Mouse (Mus musculus): Measurements from ENCODE around the gene Tbc1d8. TPM values are rescaled to one million over a fixed set of nuclear protein-coding genes. Genes with fewer than 3 reads are reported as not detected.

Tbc1d8 gene
- polyA plus RNA-seq, 1 experiment: 5.8 TPM

- Histone ChIP-seq H3ac (ENCODE audit: control insufficient read depth, insufficient read length) (no peak overlapping the region), H3K36me3 (ENCODE audit: control insufficient read depth, insufficient read depth) (no peaks in the 10 kb centered on the region), H3K4me2 (ENCODE audit: low read depth) (peak overlapping the region; percentile 7), H3K4me3 (no peak overlapping the region), H3K79me2 (ENCODE audit: control insufficient read depth, insufficient read depth) (no peaks in the 10 kb centered on the region), H3K27me3 (ENCODE audit: control insufficient read depth, insufficient read depth, insufficient read length) (no peaks in the 10 kb centered on the region)
- TF ChIP-seq E2F4 (IDR thresholded peaks at IDR 0.05; ENCODE audit: insufficient read depth) (no peak), TCF3 (IDR thresholded peaks at IDR 0.05; ENCODE audit: insufficient read length, low read depth) (no peak), MAX (IDR thresholded peaks at IDR 0.05; ENCODE audit: low read depth) (no peak), USF1 (IDR thresholded peaks at IDR 0.05; ENCODE audit: low read depth) (no peak), TCF12 (IDR thresholded peaks at IDR 0.05; ENCODE audit: insufficient read depth, poor library complexity, severe bottlenecking) (no peak), POLR2A (IDR thresholded peaks at IDR 0.05; ENCODE audit: insufficient read length, low read depth) (no peak)
Measured at GRCm38 (mm10) chr1:39349427-39349826, 129.1 kb downstream of the Tbc1d8 start.

GRCm38 (mm10) chr1:39349001-39349400 lies 129.6 kb downstream of the Tbc1d8 start:
- Histone ChIP-seq H3K4me3 (no peak overlapping the region), H3K36me3 (ENCODE audit: control insufficient read depth, insufficient read depth) (no peaks in the 10 kb centered on the region), H3K79me2 (ENCODE audit: control insufficient read depth, insufficient read depth) (no peaks in the 10 kb centered on the region), H3K4me2 (ENCODE audit: low read depth) (peak overlapping the region; percentile 7), H3K27me3 (ENCODE audit: control insufficient read depth, insufficient read depth, insufficient read length) (no peaks in the 10 kb centered on the region), H3ac (ENCODE audit: control insufficient read depth, insufficient read length) (no peak overlapping the region)
- TF ChIP-seq POLR2A (IDR thresholded peaks at IDR 0.05; ENCODE audit: insufficient read length, low read depth) (no peak), MYOD1 (IDR thresholded peaks at IDR 0.05; ENCODE audit: control insufficient read depth in 1 of 3, insufficient read length in 2 of 3, low read depth in 2 of 3) (no peak), CEBPB (IDR thresholded peaks at IDR 0.05; ENCODE audit: insufficient read depth, poor library complexity, severe bottlenecking) (no peak), TCF12 (IDR thresholded peaks at IDR 0.05; ENCODE audit: insufficient read depth, poor library complexity, severe bottlenecking) (no peak), POLR2AphosphoS2 (IDR thresholded peaks at IDR 0.05; ENCODE audit: insufficient read length, low read depth) (no peak), MAX (IDR thresholded peaks at IDR 0.05; ENCODE audit: low read depth) (no peak), TCF3 (IDR thresholded peaks at IDR 0.05; ENCODE audit: insufficient read length, low read depth) (no peak), SRF (IDR thresholded peaks at IDR 0.05; ENCODE audit: control insufficient read depth, insufficient read length, low read depth) (no peak), MYOG (IDR thresholded peaks at IDR 0.05; ENCODE audit: control insufficient read depth in 1 of 3, insufficient read depth in 1 of 3, insufficient read length in 2 of 3, low read depth in 2 of 3) (no peak), USF1 (IDR thresholded peaks at IDR 0.05; ENCODE audit: low read depth) (no peak), REST (IDR thresholded peaks at IDR 0.05; ENCODE audit: insufficient read depth, insufficient read length) (no peak), E2F4 (IDR thresholded peaks at IDR 0.05; ENCODE audit: insufficient read depth) (no peak)

- no peaks in the 10 kb centered on the region for H3K36me3 ChIP-seq (ENCODE audit: control insufficient read depth, insufficient read depth)
- H3K27me3 ChIP-seq (ENCODE audit: control insufficient read depth, insufficient read depth, insufficient read length): no peaks in the 10 kb centered on the region
- no peak for TF ChIP-seq MAX (IDR thresholded peaks at IDR 0.05; ENCODE audit: low read depth)
- TF ChIP-seq E2F4 (IDR thresholded peaks at IDR 0.05; ENCODE audit: insufficient read depth): no peak
- TF ChIP-seq CEBPB (IDR thresholded peaks at IDR 0.05; ENCODE audit: insufficient read depth, poor library complexity, severe bottlenecking): no peak
- no peak for TF ChIP-seq TCF12 (IDR thresholded peaks at IDR 0.05; ENCODE audit: insufficient read depth, poor library complexity, severe bottlenecking)
- no peak for TF ChIP-seq MYOG (IDR thresholded peaks at IDR 0.05; ENCODE audit: control insufficient read depth in 1 of 3, insufficient read depth in 1 of 3, insufficient read length in 2 of 3, low read depth in 2 of 3)
- no peak for TF ChIP-seq REST (IDR thresholded peaks at IDR 0.05; ENCODE audit: insufficient read depth, insufficient read length)
- no peak for TF ChIP-seq SRF (IDR thresholded peaks at IDR 0.05; ENCODE audit: control insufficient read depth, insufficient read length, low read depth)
- TF ChIP-seq TCF3 (IDR thresholded peaks at IDR 0.05; ENCODE audit: insufficient read length, low read depth): no peak
- no peak for TF ChIP-seq MYOD1 (IDR thresholded peaks at IDR 0.05; ENCODE audit: control insufficient read depth in 1 of 3, insufficient read length in 2 of 3, low read depth in 2 of 3)
- TF ChIP-seq POLR2A (IDR thresholded peaks at IDR 0.05; ENCODE audit: insufficient read length, low read depth): no peak
- no peak for TF ChIP-seq POLR2AphosphoS2 (IDR thresholded peaks at IDR 0.05; ENCODE audit: insufficient read length, low read depth)
- no peak overlapping the region for H3K4me2 ChIP-seq (ENCODE audit: low read depth)
- no peak overlapping the region for H3K4me3 ChIP-seq
- H3ac ChIP-seq (ENCODE audit: control insufficient read depth, insufficient read length): no peak overlapping the region
- H3K79me2 ChIP-seq (ENCODE audit: control insufficient read depth, insufficient read depth): no peaks in the 10 kb centered on the region
Measured at GRCm38 (mm10) chr1:39344981-39345600, 133.5 kb downstream of the Tbc1d8 start.

GRCm38 (mm10) chr1:39343242-39343641 lies 135.3 kb downstream of the Tbc1d8 start:
- TF ChIP-seq SRF (IDR thresholded peaks at IDR 0.05; ENCODE audit: control insufficient read depth, insufficient read length, low read depth) (no peak), POLR2A (IDR thresholded peaks at IDR 0.05; ENCODE audit: insufficient read length, low read depth) (no peak), MYOD1 (IDR thresholded peaks at IDR 0.05; ENCODE audit: control insufficient read depth in 1 of 3, insufficient read length in 2 of 3, low read depth in 2 of 3) (no peak), E2F4 (IDR thresholded peaks at IDR 0.05; ENCODE audit: insufficient read depth) (no peak), MYOG (IDR thresholded peaks at IDR 0.05; ENCODE audit: control insufficient read depth in 1 of 3, insufficient read depth in 1 of 3, insufficient read length in 2 of 3, low read depth in 2 of 3) (no peak), TCF12 (IDR thresholded peaks at IDR 0.05; ENCODE audit: insufficient read depth, poor library complexity, severe bottlenecking) (no peak), MAX (IDR thresholded peaks at IDR 0.05; ENCODE audit: low read depth) (no peak), CEBPB (IDR thresholded peaks at IDR 0.05; ENCODE audit: insufficient read depth, poor library complexity, severe bottlenecking) (no peak), POLR2AphosphoS2 (IDR thresholded peaks at IDR 0.05; ENCODE audit: insufficient read length, low read depth) (no peak), USF1 (IDR thresholded peaks at IDR 0.05; ENCODE audit: low read depth) (no peak), REST (IDR thresholded peaks at IDR 0.05; ENCODE audit: insufficient read depth, insufficient read length) (no peak), TCF3 (IDR thresholded peaks at IDR 0.05; ENCODE audit: insufficient read length, low read depth) (no peak)
- no peaks in the 10 kb centered on the region for H3K36me3 ChIP-seq (ENCODE audit: control insufficient read depth, insufficient read depth)
- no peaks in the 10 kb centered on the region for H3K79me2 ChIP-seq (ENCODE audit: control insufficient read depth, insufficient read depth)
- peaks cover 8% of the 10 kb centered on the region for H3K27me3 ChIP-seq (ENCODE audit: control insufficient read depth, insufficient read depth, insufficient read length)
- H3K4me3 ChIP-seq: no peak overlapping the region
- H3K4me2 ChIP-seq (ENCODE audit: low read depth): no peak overlapping the region
- H3ac ChIP-seq (ENCODE audit: control insufficient read depth, insufficient read length): no peak overlapping the region

Data from myocyte (in vitro differentiated cells).